Mouse (Mus musculus) neural tube, embryonic 11.5 days (tissue): ENCODE data around the gene Spats2. TPM values are rescaled to one million over a fixed set of nuclear protein-coding genes. Genes with fewer than 3 reads are reported as not detected.
"Not testable (repeated sequence)": the region's sequence is repeated elsewhere in the genome, so short reads cannot be mapped to it uniquely, and the experiment has no call there.

Source experiments
- ATAC-seq: fragments of 200-750 bp; cut with Nextera tagmentation; 2 replicates; pipeline ENCODE4 v1.8.0; 2017; ENCODE audit warnings: moderate number of reproducible peaks, mild to moderate bottlenecking, moderate TSS enrichment, moderate library complexity; ENCODE audit not compliant: insufficient read depth, low FRiP score, low TSS enrichment
- DNase-seq: peaks from one replicate; pipeline ENCODE4 v3.0.0-alpha.2; 2015; ENCODE audit warnings: low spot score
- H3K27ac ChIP-seq: fragments of 300-500 bp; sonication (generic); 2 replicates; pipeline ENCODE4 v1.5.1; 2014; ENCODE audit warnings: low read depth, mild to moderate bottlenecking, low read length
- H3K27me3 ChIP-seq: fragments of 300-500 bp; sonication (generic); 2 replicates; pipeline ENCODE4 v1.6.1; 2014; ENCODE audit warnings: mild to moderate bottlenecking, low read length, mixed read lengths; ENCODE audit not compliant: control insufficient read depth, insufficient read depth
- H3K36me3 ChIP-seq: fragments of 300-500 bp; sonication (generic); 2 replicates; pipeline ENCODE4 v1.6.1; 2014; ENCODE audit warnings: mild to moderate bottlenecking, low read length, moderate library complexity, mixed read lengths; ENCODE audit not compliant: control insufficient read depth, insufficient read depth
- H3K4me1 ChIP-seq: fragments of 300-500 bp; sonication (generic); 2 replicates; pipeline ENCODE4 v1.6.1; 2014; ENCODE audit warnings: low read length, mixed read lengths; ENCODE audit not compliant: control insufficient read depth, insufficient read depth
- H3K4me2 ChIP-seq: fragments of 300-500 bp; sonication (generic); 2 replicates; pipeline ENCODE4 v1.6.1; 2014; ENCODE audit warnings: low read depth, mild to moderate bottlenecking, moderate library complexity
- H3K4me3 ChIP-seq: fragments of 300-500 bp; sonication (generic); 2 replicates; pipeline ENCODE4 v1.5.1; 2014; ENCODE audit warnings: low read depth, low read length
- H3K9ac ChIP-seq: fragments of 300-500 bp; sonication (generic); 2 replicates; pipeline ENCODE4 v1.6.1; 2014; ENCODE audit warnings: mild to moderate bottlenecking, low read length
- H3K9me3 ChIP-seq: fragments of 300-500 bp; sonication (generic); 2 replicates; pipeline ENCODE4 v1.6.1; 2016; ENCODE audit warnings: low read length; ENCODE audit not compliant: control insufficient read depth
- WGBS: fragments of 180-500 bp; shearing (Covaris S2); extraction: QIAGEN DNeasy Blood & Tissue Kit; methylation state at CpG from one replicate; pipeline ENCODE4 v1.1.7; 2014; 5-methylcytosine and 5-hydroxymethylcytosine counted together
- polyA plus RNA-seq: library from polyadenylated mRNA; unstranded; fragments of >200 nt; fragmentation: Nextera tagmentation; extraction: Ambion mirVana; gene quantifications from 2 replicates; pipeline ENCODE4 v1.2.1, GENCODE M21; 2014

The Spats2 gene
- polyA plus RNA-seq, 1 experiment from 2014 or later: 63.3 TPM

DNA sequence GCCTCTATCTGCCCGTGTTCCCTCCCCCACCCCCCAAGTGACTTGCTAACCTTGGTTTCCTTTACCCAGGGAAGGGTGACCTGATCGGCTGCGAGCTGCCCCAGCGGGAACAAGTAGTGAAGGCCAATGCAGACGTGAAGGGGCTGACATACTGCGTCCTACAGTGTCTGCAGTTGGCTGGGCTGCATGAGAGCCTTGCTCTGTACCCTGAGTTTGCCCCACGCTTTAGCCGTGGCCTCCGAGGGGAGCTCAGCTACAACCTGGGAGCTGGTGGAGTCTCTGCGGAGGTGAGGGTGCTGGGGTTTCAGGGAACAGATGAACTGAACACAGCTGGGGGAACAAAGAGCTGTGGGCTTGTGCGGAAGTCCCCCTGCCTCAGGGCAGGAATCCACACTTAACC is 112.3 kb downstream of the Spats2 start:
- 62% methylated on average over 11 of the region's 11 CpGs for WGBS
- DNase-seq: no peak
- H3K4me1 ChIP-seq: no peaks in the 10 kb centered on the region
- no peak overlapping the region; the same call in 1 of the 2 replicates for H3K9ac ChIP-seq
- H3K4me2 ChIP-seq: no peak overlapping the region
- H3K27me3 ChIP-seq: no peaks in the 10 kb centered on the region
- H3K4me3 ChIP-seq: no peak overlapping the region
- H3K27ac ChIP-seq: no peak overlapping the region
- no peak for ATAC-seq
- peaks cover 5% of the 10 kb centered on the region for H3K36me3 ChIP-seq
- H3K9me3 ChIP-seq: no peaks in the 10 kb centered on the region

DNA sequence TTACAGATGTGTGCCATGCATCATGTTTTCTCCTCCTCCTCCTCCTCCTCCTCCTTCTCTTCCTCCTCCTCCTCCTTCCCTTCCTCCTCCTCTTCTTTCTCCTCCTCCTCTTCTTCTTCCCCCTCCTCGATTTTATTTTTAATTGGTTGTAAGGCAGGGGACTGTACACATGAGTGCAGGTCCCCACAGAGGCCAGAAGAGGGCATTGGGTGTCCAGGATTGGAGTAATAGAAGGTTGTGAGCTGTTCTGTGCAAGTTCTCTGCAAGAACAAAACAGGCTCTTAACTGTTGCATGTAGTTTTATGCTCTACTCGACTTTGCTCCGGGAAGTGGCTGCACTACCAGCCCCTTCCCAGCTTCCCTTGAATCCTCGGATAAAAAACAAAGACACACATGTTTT is 114.4 kb downstream of the Spats2 start:
- Histone ChIP-seq H3K36me3 (peaks cover 12% of the 10 kb centered on the region), H3K4me2 (no peak overlapping the region), H3K9ac (no peak overlapping the region), H3K4me1 (no peaks in the 10 kb centered on the region), H3K27ac (no peak overlapping the region), H3K27me3 (no peaks in the 10 kb centered on the region), H3K4me3 (no peak overlapping the region), H3K9me3 (no peaks in the 10 kb centered on the region)
- 72% methylated on average over 4 of the region's 4 CpGs for WGBS
- ATAC-seq (no peak), DNase-seq (no peak)

DNA sequence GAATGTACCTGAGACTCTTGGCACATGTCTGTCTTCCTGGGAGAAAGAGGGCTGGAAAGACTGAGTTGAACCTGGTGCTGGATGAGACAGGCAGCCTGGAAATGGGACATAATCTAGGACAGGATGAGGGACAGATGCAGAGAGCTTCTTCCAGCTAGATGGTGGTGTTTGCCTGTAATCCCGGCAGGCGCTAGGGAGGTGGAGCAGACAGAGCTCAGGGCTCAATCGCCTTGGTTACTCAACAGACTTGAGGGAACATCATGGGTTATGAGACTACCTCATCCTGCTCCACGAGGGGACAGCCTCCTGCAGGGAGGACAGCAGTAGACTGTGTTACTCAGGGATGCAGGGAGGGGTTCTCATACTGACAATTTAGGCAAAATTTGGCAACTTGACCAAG is 115.5 kb downstream of the Spats2 start:
- Histone ChIP-seq H3K4me3 (no peak overlapping the region), H3K4me2 (no peak overlapping the region), H3K9me3 (no peaks in the 10 kb centered on the region), H3K36me3 (peaks cover 14% of the 10 kb centered on the region), H3K27me3 (no peaks in the 10 kb centered on the region), H3K4me1 (no peaks in the 10 kb centered on the region), H3K27ac (no peak overlapping the region), H3K9ac (no peak overlapping the region)
- 81% methylated on average over 4 of the region's 4 CpGs for WGBS
- DNase-seq (no peak), ATAC-seq (no peak)

DNA sequence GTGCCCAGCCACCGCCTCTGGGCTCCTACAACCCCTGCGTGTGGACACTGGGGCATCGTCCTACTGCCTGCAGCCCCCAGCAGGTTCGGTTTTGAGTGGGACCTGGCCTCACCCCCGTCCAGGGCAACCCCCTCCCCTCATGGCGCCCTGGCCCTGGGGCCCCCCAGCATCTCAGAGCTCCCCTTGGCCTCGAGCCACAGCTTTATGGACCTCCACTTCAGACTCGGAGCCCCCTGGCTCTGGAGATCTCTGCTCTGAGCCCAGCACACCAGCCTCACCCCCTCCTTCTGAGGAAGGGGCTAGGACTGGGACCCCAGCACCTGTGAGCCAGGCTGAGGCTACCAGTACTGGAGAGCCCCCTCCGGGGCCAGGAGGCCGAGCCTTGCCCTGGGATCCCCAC is 116.3 kb downstream of the Spats2 start:
- 0 out of 2 replicates have a peak, but pooled peaks have one; percentile 20 for ATAC-seq
- Histone ChIP-seq H3K4me3 (no peak overlapping the region), H3K4me2 (no peak overlapping the region), H3K9ac (no peak overlapping the region), H3K4me1 (no peaks in the 10 kb centered on the region), H3K9me3 (no peaks in the 10 kb centered on the region), H3K36me3 (peaks cover 14% of the 10 kb centered on the region), H3K27ac (no peak overlapping the region), H3K27me3 (no peaks in the 10 kb centered on the region)
- no peak for DNase-seq
- WGBS: 90% methylated on average over 8 of the region's 10 CpGs

DNA sequence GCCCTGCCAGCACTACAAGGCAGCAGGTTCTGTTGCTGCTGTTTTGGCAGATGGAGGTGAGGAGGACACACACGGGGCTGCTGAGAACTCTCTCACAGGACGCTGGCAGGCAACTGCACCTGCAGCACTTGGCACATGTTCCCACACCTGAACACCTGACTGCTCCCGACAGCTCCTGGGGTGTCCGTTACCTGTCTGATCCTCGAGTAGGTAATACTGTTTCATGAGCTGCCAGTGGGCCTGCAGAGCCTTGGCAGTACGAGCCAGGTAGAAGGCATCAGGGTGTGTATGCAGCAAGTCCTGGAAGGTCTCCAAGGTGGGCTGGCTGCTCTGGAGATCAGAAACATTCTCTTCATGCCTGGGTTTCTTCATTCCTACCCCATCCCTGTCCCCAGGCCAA is 121.0 kb downstream of the Spats2 start:
- ATAC-seq, H3K4me1 ChIP-seq: not testable (repeated sequence)
- 94% methylated on average over 6 of the region's 6 CpGs for WGBS

DNA sequence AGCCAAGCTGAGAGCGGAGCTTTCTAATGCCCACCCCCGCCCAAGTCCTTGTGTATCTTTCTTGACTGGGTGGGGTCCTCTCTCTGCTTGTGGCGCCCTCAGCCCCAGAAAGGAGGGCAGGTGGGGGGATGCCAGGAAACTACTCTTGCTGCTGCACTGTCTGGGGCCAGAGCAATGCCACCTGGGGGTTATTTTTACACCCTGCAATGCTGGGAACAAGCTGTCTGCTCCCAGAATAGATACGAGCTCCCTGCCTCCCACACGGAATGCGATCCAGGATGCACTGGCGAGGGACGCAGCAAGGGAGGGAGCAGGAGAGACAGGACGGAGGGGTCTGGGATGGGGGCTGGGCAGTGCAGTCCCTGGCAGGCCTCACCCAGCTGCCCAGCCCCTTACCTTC is 123.3 kb downstream of the Spats2 start:
- Histone ChIP-seq H3K36me3 (peaks cover 9% of the 10 kb centered on the region), H3K4me2 (no peak overlapping the region), H3K27ac (no peak overlapping the region), H3K4me3 (no peak overlapping the region), H3K9ac (no peak overlapping the region), H3K9me3 (no peaks in the 10 kb centered on the region), H3K4me1 (peaks cover 4% of the 10 kb centered on the region; the same call in 1 of the 2 replicates), H3K27me3 (no peaks in the 10 kb centered on the region)
- no peak for ATAC-seq
- DNase-seq: no peak
- 92% methylated on average over 9 of the region's 9 CpGs for WGBS

More for the DNA sequence above, 121.0 kb downstream of the Spats2 start:
- H3K27me3 ChIP-seq, H3K4me2 ChIP-seq, H3K9me3 ChIP-seq, DNase-seq, H3K27ac ChIP-seq, H3K4me3 ChIP-seq, H3K9ac ChIP-seq: not testable (repeated sequence)
- peaks cover 16% of the 10 kb centered on the region for H3K36me3 ChIP-seq

DNA sequence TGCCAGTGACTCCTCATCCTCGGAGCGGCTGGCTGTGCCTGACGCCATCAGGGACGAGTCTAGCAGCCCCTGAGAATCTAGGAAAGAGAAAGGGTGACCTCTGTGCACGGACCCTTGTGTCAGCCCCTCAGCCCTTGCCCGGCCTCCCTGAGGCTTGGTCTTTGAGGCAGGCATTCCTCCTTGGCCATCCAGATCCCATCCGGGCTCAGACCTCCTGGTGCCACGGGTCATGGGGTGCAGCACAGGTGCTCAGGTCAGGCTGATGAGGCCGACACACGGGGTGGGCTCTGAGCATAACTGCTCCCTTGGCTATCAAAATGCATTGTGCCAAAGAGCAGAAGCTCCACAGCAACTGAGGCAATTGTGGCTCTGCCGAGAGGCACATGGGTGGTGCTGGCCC is 124.2 kb downstream of the Spats2 start:
- Histone ChIP-seq H3K9ac (no peak overlapping the region), H3K27ac (no peak overlapping the region), H3K4me2 (no peak overlapping the region), H3K4me3 (no peak overlapping the region), H3K4me1 (peaks cover 4% of the 10 kb centered on the region; the same call in 1 of the 2 replicates), H3K36me3 (peaks cover 5% of the 10 kb centered on the region), H3K9me3 (no peaks in the 10 kb centered on the region), H3K27me3 (no peaks in the 10 kb centered on the region)
- ATAC-seq (no peak), DNase-seq (no peak)
- WGBS: 94% methylated on average over 11 of the region's 11 CpGs

DNA sequence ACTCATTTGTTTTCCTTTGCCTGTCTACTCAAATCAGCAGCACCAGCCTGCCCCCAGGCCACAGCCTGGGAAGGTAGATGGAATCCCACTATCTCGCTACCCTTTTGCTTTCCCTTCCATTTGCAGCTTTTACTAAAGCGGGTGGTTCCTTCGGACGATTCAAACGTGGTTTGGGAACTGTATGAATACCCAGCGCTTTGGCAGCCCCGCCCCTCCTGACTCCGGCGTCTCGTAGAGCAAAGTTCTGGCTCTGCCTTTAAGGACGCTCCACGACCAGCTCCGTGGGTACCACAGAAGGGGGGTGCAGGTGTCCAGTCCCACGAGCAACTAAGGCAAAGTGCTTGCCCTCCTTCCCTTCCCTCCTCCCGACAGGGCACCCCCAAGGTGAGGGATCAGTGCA is 125.4 kb downstream of the Spats2 start:
- not testable (repeated sequence) for H3K27me3 ChIP-seq, H3K4me1 ChIP-seq, H3K27ac ChIP-seq, DNase-seq, H3K36me3 ChIP-seq, H3K9me3 ChIP-seq
- ATAC-seq: peak; percentile 15; the same call in 1 of the 2 replicates
- peak overlapping the region; percentile 57 for H3K4me2 ChIP-seq
- WGBS: 2% methylated on average over 14 of the region's 15 CpGs
- H3K9ac ChIP-seq: peak overlapping the region; percentile 36
- H3K4me3 ChIP-seq: peak overlapping the region; percentile 47

DNA sequence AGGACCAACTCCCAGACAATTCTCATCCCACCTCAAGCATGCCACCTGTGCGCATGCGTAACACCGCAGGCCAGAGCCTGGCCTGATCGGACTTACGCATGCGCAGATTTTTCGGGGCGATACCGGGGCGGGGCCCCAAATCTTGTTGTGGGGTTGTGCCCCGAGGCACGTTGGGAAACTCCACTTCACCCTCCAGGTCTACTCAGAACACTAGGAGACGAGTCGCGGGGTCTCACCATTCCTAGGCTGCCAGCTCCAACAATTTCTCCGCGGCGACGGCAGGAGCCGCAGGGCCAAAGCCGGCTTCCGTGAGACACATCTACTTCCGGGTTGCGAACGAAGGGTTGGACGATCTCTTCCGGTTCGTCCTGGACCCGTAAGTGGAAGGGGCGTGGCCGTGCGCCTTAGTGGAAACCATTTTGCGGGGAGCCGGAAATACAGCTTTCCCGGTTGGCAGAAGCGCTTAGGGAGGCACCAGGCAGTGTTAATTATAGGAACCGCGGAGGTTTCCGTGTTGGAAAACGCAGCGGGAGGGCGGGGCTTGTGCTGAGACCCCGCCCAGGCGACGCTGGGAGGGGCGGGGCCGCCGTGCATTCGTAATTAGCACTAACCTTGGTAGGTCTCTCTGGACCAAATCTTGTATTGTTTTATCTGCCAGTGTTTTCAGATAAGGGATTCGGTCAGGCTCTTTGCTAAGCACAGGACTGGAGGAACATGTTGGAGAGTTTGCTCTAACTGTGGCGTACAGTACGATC is 126.1 kb downstream of the Spats2 start, which contains the start of gene Mcrs1:
Gene Mcrs1, minus strand, starts transcription at position 336 of the 755 bp plus-strand sequence.
- peak within 1 kb of the TSS; percentile 90 for H3K27ac ChIP-seq
- H3K27me3 ChIP-seq: no peaks in the 10 kb centered on the region
- H3K9me3 ChIP-seq: no peaks in the 10 kb centered on the region
- peaks cover 4% of the 10 kb centered on the region; the same call in 1 of the 2 replicates for H3K4me1 ChIP-seq
- peak; percentile 91 for ATAC-seq
- H3K4me3 ChIP-seq: peak within 1 kb of the TSS; percentile 47
- DNase-seq: peak; percentile 98
- H3K9ac ChIP-seq: peak within 1 kb of the TSS; percentile 70
- H3K36me3 ChIP-seq: peaks cover 2% of the 10 kb centered on the region; the same call in 1 of the 2 replicates
- peak within 1 kb of the TSS; percentile 94 for H3K4me2 ChIP-seq
- under 1% methylated on average over 52 of the region's 52 CpGs for WGBS
